Mouse (Mus musculus) embryonic facial prominence, embryonic 15.5 days (tissue): ENCODE data around the gene A530032D15Rik. TPM values are rescaled to one million over a fixed set of nuclear protein-coding genes. Genes with fewer than 3 reads are reported as not detected.
"Not testable (repeated sequence)": the region's sequence is repeated elsewhere in the genome, so short reads cannot be mapped to it uniquely, and the experiment has no call there.

Source experiments
- ATAC-seq: fragments of 200-750 bp; cut with Nextera tagmentation; 2 replicates; pipeline ENCODE4 v1.8.0; 2017; ENCODE audit warnings: low read depth, moderate TSS enrichment; ENCODE audit not compliant: insufficient number of reproducible peaks, low FRiP score, low TSS enrichment
- H3K27ac ChIP-seq: fragments of 300-500 bp; sonication (generic); replicated peaks from 2 replicates; pipeline ENCODE4 v1.5.1; 2015; ENCODE audit warnings: mild to moderate bottlenecking, inconsistent platforms
- H3K27me3 ChIP-seq: fragments of 300-500 bp; sonication (generic); 2 replicates; pipeline ENCODE4 v1.6.1; 2015; ENCODE audit warnings: inconsistent platforms
- H3K36me3 ChIP-seq: fragments of 300-500 bp; sonication (generic); 2 replicates; pipeline ENCODE4 v1.6.1; 2015; ENCODE audit warnings: mild to moderate bottlenecking, inconsistent platforms
- H3K4me1 ChIP-seq: fragments of 300-500 bp; sonication (generic); 2 replicates; pipeline ENCODE4 v1.6.1; 2015; ENCODE audit warnings: inconsistent platforms
- H3K4me2 ChIP-seq: fragments of 300-500 bp; sonication (generic); replicated peaks from 2 replicates; pipeline ENCODE4 v1.6.1; 2015; ENCODE audit warnings: mild to moderate bottlenecking, inconsistent platforms
- H3K4me3 ChIP-seq: fragments of 300-500 bp; sonication (generic); replicated peaks from 2 replicates; pipeline ENCODE4 v1.5.1; 2015; ENCODE audit warnings: mild to moderate bottlenecking, inconsistent platforms
- H3K9ac ChIP-seq: fragments of 300-500 bp; sonication (generic); 2 replicates; pipeline ENCODE4 v1.6.1; 2015; ENCODE audit warnings: inconsistent platforms
- H3K9me3 ChIP-seq: fragments of 300-500 bp; sonication (generic); replicated peaks from 2 replicates; pipeline ENCODE4 v1.6.1; 2016; ENCODE audit warnings: inconsistent platforms
- WGBS: fragments of 180-500 bp; shearing (Covaris S2); methylation state at CpG from one replicate; pipeline ENCODE4 v1.1.7; 2015; 5-methylcytosine and 5-hydroxymethylcytosine counted together
- polyA plus RNA-seq: library from polyadenylated mRNA; unstranded; fragments of >200 nt; fragmentation: Nextera tagmentation; extraction: Ambion mirVana; gene quantifications from 2 replicates; pipeline ENCODE4 v1.2.1, GENCODE M21; 2015

The A530032D15Rik gene
- polyA plus RNA-seq, 1 experiment from 2014 or later = not detected

DNA sequence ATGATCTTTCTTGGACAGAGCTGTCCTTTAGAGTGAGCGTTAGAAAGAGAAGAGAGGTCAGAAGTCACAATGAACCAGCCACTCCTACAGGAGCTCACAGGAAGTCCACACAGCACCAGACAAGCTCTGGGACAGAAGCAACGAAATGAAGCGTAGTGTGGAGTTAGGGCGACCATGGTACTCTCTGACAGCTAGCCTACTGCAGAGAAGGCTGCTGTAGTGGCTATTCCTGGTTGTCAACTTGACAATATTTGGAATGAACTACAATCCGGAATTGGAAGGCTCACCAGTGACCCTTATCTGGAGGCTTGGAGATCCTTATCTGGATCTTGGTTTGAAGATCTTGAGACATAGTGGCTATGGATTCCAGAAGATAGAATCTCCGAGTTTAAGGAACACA is 3.6 kb downstream of the A530032D15Rik start:
- ATAC-seq = not testable (repeated sequence)

DNA sequence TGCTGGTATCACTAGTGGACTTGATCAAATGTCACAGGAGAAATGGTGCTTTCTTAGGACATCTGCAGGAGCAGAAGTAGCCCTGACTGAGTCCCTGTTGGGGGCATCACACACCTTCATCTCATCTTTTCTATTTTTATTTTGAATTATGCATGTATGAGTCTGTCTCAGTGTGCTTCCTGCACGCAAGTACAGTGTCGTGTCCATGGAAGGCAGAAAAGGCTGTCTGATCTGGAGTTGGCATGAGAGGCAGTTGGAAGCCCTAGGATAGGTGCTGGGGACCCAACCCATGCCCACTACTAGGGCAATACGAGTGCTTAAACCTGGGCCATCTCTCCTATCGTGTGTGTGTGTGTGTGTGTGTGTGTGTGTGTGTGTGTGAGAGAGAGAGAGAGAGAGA is 4.3 kb downstream of the A530032D15Rik start:
- not testable (repeated sequence) for H3K27ac ChIP-seq, H3K9me3 ChIP-seq, H3K4me3 ChIP-seq, H3K4me2 ChIP-seq, H3K9ac ChIP-seq, H3K36me3 ChIP-seq, H3K4me1 ChIP-seq, H3K27me3 ChIP-seq, ATAC-seq
- whole genome bisulfite sequencing = 81% methylated on average over 4 of the region's 4 CpGs

More for the DNA sequence above, 3.6 kb downstream of the A530032D15Rik start:
- not testable (repeated sequence) for H3K4me1 ChIP-seq, H3K4me3 ChIP-seq, H3K36me3 ChIP-seq, H3K9ac ChIP-seq, H3K27ac ChIP-seq, H3K9me3 ChIP-seq, H3K27me3 ChIP-seq, H3K4me2 ChIP-seq
- WGBS = 63% methylated on average over 5 of the region's 6 CpGs

DNA sequence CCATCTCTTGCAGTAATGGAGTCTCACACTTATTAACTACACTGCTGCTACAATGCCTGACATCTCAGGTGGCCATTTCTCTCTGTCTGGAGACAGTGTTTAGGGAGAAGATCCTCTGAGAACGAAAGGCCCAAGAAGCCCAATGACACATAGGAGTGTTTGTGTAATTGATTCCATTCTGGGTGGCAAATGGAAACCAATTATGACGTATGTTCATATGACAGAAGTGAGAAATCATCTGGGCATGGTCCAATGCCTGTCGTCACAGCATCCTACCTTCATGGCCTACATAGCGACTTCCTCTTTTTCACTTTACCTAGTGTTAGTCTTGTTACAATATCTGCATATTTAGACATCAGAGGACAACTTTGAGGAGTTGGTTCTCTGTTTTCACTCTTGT is 7.9 kb downstream of the A530032D15Rik start:
- 84% methylated on average over 4 of the region's 4 CpGs for WGBS
- not testable (repeated sequence) for ATAC-seq

DNA sequence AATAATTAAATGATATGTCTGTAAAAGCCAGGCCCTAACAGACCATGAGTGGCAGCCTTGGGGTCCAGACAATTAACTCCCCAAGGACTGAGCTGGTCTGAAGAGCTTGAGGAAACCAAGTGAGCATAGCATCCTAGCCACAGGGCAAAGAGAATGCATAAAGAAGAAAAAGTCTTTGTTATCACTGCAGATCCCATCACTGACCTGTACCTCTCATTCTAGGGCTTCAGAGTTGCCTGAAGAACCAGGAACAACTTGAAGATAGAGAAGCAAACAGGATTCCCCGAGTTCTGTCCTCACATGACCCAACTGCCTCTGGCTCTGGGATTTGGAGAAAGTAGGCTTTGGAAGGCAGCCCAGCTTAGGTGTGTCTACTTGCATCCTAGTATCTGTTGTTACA is 9.8 kb downstream of the A530032D15Rik start, which contains the start of gene Gm10553:
TSS of gene Gm10553 (plus strand) at position 301 of the 400 bp plus-strand sequence.
- 76% methylated on average over 1 of the region's 1 CpGs for WGBS
- not testable (repeated sequence) for H3K36me3 ChIP-seq, H3K4me1 ChIP-seq, H3K9ac ChIP-seq, H3K4me3 ChIP-seq, H3K4me2 ChIP-seq, H3K27me3 ChIP-seq, H3K27ac ChIP-seq, H3K9me3 ChIP-seq, ATAC-seq

More for the DNA sequence above, 7.9 kb downstream of the A530032D15Rik start:
- H3K27me3 ChIP-seq, H3K9me3 ChIP-seq, H3K4me2 ChIP-seq, H3K4me3 ChIP-seq, H3K4me1 ChIP-seq, H3K27ac ChIP-seq, H3K36me3 ChIP-seq, H3K9ac ChIP-seq: not testable (repeated sequence)

DNA sequence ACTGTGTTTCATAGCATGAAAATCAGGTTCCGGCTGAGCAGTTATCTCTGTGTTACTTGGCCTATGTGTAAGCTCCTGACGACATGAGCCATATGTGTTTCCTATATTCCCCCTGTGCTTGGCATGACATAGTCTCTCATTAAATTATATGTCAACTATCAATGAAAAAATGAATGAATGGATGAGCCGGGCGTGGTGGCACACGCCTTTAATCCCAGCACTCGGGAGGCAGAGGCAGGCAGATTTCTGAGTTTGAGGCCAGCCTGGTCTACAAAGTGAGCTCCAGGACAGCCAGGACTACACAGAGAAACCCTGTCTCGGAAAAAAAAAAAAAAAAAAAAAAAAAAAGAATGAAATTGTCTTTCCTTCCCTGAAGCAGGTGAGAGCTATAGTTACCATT is 10.6 kb downstream of the A530032D15Rik start:
- not testable (repeated sequence) for H3K4me2 ChIP-seq, H3K9ac ChIP-seq, H3K36me3 ChIP-seq, H3K4me3 ChIP-seq, H3K9me3 ChIP-seq, ATAC-seq, H3K27me3 ChIP-seq, H3K27ac ChIP-seq, H3K4me1 ChIP-seq
- WGBS = 83% methylated on average over 7 of the region's 7 CpGs

DNA sequence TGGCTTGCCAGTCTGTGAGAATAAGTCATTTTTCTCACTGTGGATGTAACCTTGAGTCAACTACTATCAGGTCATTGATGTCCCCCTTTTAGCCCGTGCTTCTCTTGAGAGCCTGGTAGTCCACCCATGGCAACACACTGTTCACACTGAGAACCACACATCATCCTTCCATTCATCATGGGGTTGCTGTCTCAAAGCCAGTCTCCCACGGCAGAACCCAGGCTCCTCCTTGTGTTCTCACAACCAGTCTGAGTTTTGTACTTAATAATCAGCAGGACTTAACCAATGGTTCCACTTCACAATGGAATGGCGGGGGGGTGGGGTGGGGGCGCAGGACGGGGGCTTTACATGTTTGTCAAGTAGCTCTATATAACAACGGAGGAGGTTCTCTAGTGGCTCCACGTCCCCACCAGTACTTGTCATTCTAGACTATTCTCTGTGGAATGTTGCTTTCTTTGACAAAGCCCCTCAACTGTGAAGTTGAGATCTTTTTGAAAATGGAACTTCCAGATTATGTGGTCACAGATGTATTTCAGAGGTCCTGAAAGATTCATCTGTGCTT is 16.6 kb downstream of the A530032D15Rik start:
- H3K36me3 ChIP-seq, ATAC-seq, H3K4me2 ChIP-seq, H3K27me3 ChIP-seq, H3K27ac ChIP-seq, H3K4me3 ChIP-seq, H3K9ac ChIP-seq, H3K4me1 ChIP-seq, H3K9me3 ChIP-seq: not testable (repeated sequence)
- 80% methylated on average over 6 of the region's 7 CpGs for WGBS

DNA sequence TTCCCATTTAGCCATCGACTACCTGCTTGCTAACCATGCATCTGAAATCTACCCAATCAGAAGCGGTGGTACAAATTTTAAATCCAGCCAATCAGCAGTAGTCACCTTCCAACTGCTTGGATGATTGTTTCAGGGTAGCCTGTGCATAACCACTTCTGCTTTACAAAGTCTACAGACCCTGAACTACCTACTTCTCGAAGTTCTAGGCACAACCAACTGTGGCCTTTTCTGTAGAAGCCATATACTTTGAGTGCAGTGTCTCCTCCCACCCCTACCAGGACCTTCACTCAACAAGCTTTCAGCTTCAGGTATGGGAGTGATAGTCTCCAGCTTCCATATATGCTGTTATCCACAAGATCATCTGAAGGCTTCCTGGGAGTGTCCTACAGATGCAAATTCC is 17.5 kb downstream of the A530032D15Rik start:
- not testable (repeated sequence) for H3K9ac ChIP-seq, H3K36me3 ChIP-seq, H3K4me3 ChIP-seq, H3K4me2 ChIP-seq, H3K9me3 ChIP-seq, H3K27ac ChIP-seq, ATAC-seq, H3K27me3 ChIP-seq, H3K4me1 ChIP-seq
- 44% methylated on average over 1 of the region's 3 CpGs for WGBS

DNA sequence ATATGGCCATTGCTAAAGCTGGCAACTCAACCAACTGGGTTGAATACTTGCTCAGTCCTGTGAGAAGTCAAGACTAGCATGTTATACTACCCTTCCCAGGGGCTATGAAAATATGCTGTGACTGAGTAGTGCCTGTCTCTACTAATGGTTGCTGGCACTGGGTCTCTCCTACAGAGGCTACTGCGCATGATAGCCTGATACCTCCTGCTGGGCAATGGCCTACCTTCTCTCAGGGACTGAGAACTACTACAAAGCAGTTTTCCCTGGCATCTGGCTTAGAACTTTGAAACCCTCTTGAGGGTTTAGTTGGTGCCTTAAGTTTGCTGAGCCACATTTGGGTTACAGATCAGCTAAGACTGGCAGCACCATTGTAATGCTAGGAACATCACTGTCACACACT is 23.4 kb downstream of the A530032D15Rik start:
- H3K27ac ChIP-seq, H3K4me3 ChIP-seq, H3K9me3 ChIP-seq, H3K36me3 ChIP-seq, H3K4me1 ChIP-seq, ATAC-seq, H3K27me3 ChIP-seq, H3K9ac ChIP-seq, H3K4me2 ChIP-seq: not testable (repeated sequence)
- 63% methylated on average over 1 of the region's 1 CpGs for WGBS

DNA sequence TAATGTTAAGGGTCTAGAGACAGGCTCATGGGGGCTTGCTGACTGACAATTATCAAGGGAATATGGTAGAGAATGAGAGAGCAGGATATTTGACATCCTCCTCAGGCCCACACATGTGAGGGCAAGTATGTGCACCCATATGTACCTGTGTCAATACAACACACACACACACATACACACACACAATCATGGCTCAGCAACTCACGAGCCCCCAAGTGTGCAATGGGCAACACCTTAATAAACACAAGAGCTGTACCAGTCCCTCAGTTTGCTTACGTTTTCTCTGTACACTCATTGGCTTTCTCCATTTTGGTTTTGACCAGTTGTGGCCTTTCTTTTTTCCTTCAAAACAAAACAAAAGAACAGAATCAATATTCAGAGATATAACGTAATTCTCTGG is 24.9 kb downstream of the A530032D15Rik start:
- H3K27ac ChIP-seq, H3K36me3 ChIP-seq, H3K4me3 ChIP-seq, ATAC-seq, H3K4me1 ChIP-seq, H3K4me2 ChIP-seq, H3K9ac ChIP-seq, H3K27me3 ChIP-seq, H3K9me3 ChIP-seq: not testable (repeated sequence)
- 59% methylated on average over 3 of the region's 3 CpGs for WGBS

DNA sequence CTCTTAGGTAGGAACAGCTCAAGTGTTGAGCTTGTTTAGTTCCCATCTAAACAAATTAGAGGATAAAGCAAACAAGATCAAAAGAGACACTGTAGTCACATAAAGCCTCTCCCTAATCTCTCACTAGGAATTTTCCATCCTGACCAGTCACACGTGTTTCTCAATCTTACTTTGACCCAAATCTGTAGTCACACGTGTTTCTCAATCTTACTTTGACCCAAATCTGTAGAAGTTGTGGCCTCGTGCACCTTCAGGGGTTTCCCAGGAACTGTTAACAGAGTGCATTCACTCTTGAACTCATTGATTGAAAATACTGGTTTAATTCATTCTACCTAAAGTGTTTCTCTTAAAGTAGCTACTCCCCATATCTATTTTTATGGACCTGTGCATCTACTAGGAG is 36.6 kb downstream of the A530032D15Rik start:
- not testable (repeated sequence) for H3K4me1 ChIP-seq

DNA sequence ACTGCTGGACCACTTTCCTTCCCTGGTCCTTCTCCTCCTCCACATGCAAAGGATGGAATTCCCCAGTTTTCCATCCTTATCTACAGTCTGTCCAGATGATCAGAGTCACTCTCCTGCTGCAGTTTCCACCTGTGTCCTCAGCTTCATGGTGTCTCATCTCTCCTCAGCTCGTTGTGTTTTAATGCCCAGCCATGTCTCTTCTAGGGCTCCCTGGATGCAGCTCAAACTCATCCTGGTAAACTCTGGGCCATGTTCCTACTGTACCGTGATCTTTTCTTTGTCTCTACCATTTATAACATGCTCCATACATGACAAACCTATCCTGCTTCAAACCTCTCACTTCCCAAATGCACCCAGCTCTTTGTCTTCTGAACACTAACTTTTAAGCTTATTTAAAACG is 38.0 kb downstream of the A530032D15Rik start:
- not testable (repeated sequence) for H3K9me3 ChIP-seq, H3K27me3 ChIP-seq, ATAC-seq, H3K4me3 ChIP-seq, H3K36me3 ChIP-seq, H3K4me2 ChIP-seq, H3K4me1 ChIP-seq, H3K9ac ChIP-seq, H3K27ac ChIP-seq
- 53% methylated on average over 3 of the region's 3 CpGs for WGBS

More for the DNA sequence above, 36.6 kb downstream of the A530032D15Rik start:
- not testable (repeated sequence) for H3K27me3 ChIP-seq, H3K27ac ChIP-seq, H3K36me3 ChIP-seq, H3K9ac ChIP-seq, H3K4me2 ChIP-seq, H3K9me3 ChIP-seq, ATAC-seq, H3K4me3 ChIP-seq
- 59% methylated on average over 3 of the region's 3 CpGs for WGBS

DNA sequence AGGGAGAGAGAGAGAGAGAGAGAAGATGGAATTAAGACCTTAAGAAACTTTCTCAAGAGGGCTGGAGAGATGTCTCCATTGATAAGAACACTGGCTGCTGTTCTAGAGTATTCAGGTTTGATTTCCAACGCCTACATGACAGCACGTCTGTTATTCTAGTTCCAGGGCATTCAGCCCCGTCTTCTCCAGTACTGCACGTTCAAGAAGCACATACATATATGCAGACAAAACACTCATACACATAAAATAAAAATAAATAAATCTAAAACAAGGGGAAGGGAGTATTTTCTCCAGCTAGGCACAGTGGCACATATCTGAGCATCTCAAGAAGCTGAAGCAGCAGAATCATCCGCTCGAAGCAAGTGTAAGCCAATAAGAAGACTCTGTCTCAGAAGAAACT is 73.9 kb downstream of the A530032D15Rik start:
- H3K9me3 ChIP-seq, H3K4me3 ChIP-seq, H3K27ac ChIP-seq, H3K4me2 ChIP-seq, ATAC-seq, H3K27me3 ChIP-seq, H3K9ac ChIP-seq, H3K36me3 ChIP-seq, H3K4me1 ChIP-seq: not testable (repeated sequence)
- WGBS = 74% methylated on average over 6 of the region's 6 CpGs
